Mouse (Mus musculus) myocyte (in vitro differentiated cells): ENCODE results near the gene Cdc6.

ENCODE experiments used
- MAX ChIP-seq: IDR thresholded peaks from one replicate; pipeline ENCODE4 v1.6.1; 2011; ENCODE audit warnings: low read depth, mild to moderate bottlenecking, control low read depth
- POLR2A ChIP-seq: IDR thresholded peaks from one replicate; pipeline ENCODE4 v1.6.1; 2011; ENCODE audit warnings: low read depth, mild to moderate bottlenecking, control low read depth, moderate library complexity; ENCODE audit not compliant: insufficient read length
- POLR2AphosphoS2 ChIP-seq: IDR thresholded peaks from one replicate; pipeline ENCODE4 v1.6.1; 2011; ENCODE audit warnings: low read depth, control low read depth; ENCODE audit not compliant: insufficient read length
- TCF12 ChIP-seq: IDR thresholded peaks from one replicate; pipeline ENCODE4 v1.6.1; 2011; ENCODE audit warnings: mild to moderate bottlenecking, control low read depth; ENCODE audit not compliant: poor library complexity, insufficient read depth, severe bottlenecking
- TCF3 ChIP-seq: IDR thresholded peaks from one replicate; pipeline ENCODE4 v1.6.1; 2011; ENCODE audit warnings: low read depth, control low read depth; ENCODE audit not compliant: insufficient read length

- TF ChIP-seq MAX, result no peak
- TF ChIP-seq POLR2AphosphoS2, result peak; percentile 66
- peak; percentile 46 for TF ChIP-seq POLR2A
- no peak for TF ChIP-seq TCF3
- TF ChIP-seq TCF12, result no peak
These were observed 34.4 kb downstream of the Cdc6 start for GRCm38 (mm10) chr11:98941826-98942550.
